Mouse (Mus musculus) layer of hippocampus, adult 18-20 months (tissue): ENCODE data around the gene Kif1b. TPM values are rescaled to one million over a fixed set of nuclear protein-coding genes. Genes with fewer than 3 reads are reported as not detected.
A peak's percentile ranks its signal among the peaks of the same experiment; 100 is the strongest.
"Not testable (repeated sequence)": the region's sequence is repeated elsewhere in the genome, so short reads cannot be mapped to it uniquely, and the experiment has no call there.

Experiments used
- DNase-seq, 2 experiments: peaks; one replicate each; pipeline ENCODE4 v3.0.0; 2022; ENCODE audit warnings: low spot score in 2 of 2
- total RNA-seq, 2 experiments: library from RNA; stranded (reverse); gene quantifications; 2 replicates each; pipeline ENCODE4 v1.2.3; 2021

The Kif1b gene
- total RNA-seq, 2 experiments from 2014 or later = 383 to 410 TPM

DNA sequence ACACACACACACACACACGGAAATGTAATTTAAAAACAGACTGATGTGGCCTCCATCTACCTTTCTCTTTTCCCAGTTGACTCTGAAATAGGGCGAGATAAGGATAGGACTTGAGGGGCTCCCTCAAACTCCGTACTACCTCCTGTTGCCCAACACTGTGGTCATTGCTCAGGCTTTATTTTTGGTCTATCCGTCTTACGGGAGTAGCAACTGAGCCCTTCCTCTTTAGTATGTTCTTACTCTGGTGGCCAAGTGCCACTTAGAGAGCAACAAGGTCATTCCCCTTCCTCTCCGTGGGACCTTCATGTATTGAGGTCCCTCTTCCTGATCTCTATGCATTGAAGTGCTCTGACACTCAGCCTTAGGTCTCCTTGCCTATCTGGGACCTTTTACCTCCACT, 133.8 kb downstream of the Kif1b start:
- no peak for DNase-seq

DNA sequence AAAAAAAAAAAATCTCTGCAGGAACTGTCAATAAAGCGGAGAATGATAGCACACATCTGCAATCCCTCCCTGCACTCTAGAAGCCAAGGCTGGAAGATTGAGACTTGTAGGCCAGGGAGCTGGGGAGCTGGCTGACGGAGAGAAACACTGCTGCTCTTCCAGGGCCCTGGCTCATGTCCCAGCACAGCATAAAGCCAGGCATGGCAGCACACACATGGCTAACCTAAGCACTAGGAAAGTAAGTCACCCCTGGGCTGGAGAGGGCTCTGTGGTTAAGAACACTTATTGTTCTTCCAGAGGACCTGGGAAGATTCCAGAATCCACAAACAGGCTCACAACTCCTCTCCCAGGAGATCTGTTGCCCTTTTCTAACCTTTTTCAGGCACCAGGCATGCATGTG, 134.8 kb downstream of the Kif1b start:
- no peak for DNase-seq

DNA sequence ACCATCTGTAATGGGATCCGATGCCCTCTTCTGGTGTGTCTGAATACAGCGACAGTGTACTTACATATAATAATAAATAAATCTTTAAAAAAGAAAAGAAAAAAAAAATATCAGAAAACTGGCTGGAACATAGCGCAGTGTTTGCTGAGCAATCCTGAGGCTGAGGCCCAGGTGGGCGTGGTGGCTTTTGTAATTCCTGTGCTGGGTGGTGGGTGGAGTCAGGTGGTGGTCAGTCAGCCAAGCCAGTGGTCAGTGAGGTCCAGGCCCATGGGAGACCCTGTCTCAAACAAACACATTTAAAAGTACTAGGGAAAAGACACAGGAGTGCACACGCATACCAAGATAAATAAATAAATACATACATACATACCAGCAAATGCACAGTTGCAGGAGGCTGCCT, 135.4 kb downstream of the Kif1b start:
- DNase-seq = no peak

DNA sequence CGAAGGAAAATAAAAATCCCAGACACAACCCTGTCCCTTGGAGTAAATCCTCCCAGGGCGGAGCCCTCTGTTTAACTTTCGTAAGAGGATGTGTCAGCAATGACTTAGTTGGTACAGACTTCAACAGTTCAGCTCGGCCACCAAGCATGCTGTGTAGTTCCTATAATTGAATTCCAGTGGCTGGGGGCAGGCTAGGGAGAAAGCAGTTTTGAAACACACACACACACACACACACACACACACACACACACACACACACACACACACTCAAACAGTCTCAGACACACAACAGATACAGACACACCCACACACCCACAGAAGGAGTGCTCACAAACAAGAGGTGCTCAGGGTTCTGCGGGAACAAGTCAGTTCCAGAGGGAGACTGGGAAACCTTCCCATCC, 135.9 kb downstream of the Kif1b start:
- no peak for DNase-seq

DNA sequence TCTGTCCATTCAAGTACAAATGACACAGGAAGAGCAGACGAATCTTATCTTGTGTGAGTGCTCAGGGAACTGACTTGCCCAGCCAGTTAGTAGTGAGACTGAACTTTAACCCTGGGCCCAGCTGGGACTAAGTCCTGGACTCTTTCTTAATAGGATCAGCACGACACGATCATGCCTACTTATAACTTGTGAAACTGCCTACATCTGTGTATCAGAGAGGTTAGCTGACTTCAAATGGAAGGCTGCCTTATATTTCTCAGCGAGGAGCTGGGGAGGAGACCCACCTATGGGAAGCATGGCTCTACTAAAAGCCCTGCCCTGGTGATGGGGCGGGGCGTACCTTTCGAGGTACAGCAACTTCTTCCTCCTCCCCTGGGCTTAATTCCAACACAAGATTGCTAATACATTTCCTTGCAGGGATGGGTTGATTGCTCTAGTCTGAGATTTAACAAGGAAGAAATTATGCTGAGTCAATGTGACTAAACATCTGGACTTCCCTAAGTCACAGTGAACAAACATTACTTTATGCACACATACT, 137.0 kb downstream of the Kif1b start:
- DNase-seq = no peak

DNA sequence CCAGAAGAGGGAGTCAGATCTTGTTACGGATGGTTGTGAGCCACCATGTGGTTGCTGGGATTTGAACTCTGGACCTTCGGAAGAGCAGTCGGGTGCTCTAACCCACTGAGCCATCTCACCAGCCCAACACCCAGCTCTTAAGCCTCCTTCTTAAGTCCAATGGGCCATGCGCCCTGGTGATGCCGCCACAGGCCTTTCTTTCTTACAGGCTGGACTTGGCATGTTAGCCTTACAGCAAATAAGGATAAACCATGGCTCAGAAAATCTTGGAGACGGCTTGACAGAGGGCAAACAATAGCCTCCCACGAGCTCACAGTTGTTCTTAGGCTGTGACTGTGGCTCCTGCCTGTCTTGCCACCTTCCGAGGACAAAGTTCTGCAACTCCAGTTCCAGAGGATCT, 137.6 kb downstream of the Kif1b start:
- DNase-seq = not testable (repeated sequence)

DNA sequence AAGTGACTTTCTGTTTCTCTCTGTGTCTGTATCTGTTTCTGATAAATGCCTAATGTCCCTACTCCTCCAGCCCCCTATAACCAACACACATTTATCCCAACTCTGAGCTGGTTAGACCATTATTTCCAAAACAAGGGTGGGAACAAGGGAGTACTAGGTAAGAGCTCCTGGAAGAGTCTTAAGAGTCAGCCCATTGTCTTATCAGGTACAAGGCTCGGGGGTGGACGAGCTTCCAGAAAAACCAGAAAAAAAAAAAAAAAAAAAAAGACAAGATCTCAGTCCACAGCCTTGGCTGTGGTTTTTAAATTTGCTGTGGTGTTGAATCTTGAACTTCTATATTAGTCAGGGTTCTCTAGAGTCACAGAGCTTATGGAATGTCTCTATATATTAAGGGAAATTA, 139.5 kb downstream of the Kif1b start:
- DNase-seq = no peak

DNA sequence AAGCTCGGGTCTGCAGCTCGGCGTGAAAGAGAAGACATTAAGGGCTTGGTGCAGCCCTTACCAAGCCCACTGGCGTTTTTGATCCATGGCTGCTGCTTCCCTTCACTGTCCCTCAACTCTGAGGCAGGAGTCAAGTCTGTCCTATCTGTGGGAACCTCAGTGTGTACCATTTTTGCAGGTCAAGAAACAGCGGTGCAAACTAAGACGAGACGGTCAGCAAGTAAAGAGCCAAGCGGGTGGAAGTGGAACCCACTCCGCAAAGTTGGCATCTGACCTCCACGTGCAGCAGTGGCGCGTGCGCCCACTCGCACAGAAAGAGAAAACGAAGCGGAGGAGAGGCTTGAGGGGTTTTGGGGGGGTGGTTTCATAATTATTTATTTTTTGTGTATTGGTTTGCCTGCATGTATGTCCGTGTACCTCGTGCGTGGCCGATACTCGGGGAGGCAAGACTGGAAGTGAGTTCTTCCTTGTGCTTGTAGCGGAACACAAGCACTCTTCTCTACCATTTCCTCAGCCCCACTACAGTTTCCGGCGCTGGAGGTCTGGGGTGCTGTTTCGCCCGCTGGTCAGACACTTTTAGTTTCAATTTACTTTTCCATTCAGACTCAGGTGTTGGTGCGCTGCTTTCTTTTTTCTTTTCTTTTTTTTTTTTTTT, 140.4 kb downstream of the Kif1b start:
- DNase-seq = peak in 1 of 2 experiments; percentile 35

DNA sequence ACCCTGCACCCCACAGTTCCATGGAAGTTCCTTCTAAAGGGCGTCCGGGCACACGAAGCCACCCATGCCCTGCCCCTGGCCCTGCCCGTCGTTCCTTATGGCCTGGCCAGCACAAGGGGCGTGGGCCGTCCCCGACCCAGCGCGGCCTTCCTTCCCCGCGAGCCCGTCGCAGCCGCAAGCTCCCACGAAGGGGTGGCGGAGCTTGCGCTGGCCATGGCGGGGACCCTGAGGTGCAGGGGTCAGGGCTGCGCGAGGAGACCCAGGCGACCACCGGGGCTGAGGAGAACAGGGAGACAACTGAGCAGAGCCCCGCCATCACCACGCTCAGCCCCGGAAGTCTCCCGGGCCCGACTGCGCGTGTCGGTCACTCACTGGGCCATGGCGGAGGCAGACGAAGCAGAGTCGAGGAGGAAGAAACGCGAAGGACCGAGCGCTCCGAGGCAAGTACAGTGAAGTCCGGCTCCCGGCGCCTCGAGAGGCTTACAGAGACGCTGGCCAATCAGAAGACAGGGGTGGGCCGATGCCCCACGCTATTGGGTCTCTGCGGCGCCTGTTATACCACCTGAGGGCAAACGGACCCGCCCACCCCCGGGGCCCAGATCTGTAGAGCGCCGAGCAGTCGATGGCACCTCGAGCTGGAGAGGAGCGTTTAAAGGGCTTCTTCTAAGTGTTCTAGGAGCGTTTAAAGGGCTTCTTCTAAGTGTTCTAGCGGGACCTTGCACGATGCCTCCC, 141.1 kb downstream of the Kif1b start, which contains the start of gene Pgd:
Pgd (minus strand) TSS at position 557 of the 732 bp plus-strand sequence.
- peak; percentile 94 to 98 for DNase-seq

DNA sequence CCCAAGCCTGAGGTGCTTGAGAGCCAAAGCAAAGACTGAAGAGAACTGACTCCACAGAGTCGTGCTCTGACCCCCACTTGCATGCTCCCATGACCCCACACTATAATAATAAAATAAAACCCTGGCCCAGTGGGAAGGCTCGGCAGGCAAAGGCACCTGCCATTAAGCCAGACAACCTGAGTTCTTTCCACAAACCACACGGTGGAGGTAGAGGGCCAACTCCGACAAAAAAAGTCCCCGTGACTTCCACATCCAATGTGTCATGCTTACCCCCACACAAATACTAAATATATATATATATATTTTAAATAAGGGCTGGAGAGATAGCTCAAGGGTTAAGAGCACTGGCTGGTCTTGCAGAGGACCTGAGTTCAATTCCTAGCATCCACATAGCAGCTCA, 143.3 kb downstream of the Kif1b start:
- DNase-seq = no peak

DNA sequence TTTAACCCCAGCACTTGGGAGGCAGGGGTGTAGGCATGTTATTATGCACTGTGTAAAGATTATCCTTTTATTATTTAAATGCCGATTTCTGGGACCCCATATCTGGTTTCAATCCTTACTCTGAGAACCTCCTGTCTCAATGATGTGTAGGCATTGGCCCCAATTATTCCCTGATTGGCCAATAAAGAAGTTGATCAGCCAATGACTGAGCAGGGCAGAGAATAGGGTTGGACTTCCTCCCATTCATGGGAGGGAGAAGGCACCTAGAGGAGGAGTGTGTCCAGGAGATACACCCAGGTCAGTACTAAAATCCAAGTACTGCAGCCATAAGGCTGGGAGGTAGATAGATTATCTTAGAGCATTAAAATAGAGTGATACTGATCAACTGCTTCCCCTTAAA, 144.3 kb downstream of the Kif1b start:
- DNase-seq = no peak

DNA sequence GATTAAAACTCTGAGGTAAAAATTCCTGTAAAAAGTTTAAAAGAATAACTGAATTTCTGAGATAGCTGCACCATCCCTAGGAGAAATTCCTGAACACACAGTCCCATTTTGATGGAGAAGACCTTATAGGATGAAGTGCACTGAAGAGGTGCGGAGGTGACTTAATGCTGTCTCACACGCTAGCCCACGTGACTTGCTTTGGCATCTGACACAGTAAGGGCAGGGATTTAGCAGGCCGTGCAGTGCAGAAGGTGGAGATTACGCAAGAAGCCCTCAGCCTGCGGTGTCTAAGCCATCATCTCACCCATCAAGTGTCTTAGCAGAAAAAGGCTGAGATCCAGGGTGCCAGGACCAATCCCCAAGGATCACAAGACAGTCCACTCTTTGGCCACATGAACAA, 146.3 kb downstream of the Kif1b start:
- no peak for DNase-seq

DNA sequence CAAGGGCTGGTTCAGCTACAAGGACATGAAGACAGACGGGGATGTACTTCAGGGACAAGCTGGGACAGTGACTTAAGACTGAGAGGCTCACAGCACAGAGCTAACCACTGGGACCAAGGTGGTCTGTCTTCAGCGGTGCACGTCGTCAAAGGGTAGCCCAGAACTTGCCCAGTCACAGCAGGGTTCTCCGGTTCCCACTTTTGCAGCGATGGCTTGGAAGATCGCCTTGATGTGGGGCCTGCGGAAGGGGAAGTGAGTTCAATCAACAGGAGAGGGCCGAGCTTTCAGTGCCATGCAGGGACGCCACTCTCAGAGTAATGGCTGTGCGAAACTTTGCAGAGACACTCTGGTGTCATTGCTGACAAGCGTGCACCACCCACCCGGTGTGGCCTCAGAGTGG, 147.6 kb downstream of the Kif1b start:
- DNase-seq = no peak

DNA sequence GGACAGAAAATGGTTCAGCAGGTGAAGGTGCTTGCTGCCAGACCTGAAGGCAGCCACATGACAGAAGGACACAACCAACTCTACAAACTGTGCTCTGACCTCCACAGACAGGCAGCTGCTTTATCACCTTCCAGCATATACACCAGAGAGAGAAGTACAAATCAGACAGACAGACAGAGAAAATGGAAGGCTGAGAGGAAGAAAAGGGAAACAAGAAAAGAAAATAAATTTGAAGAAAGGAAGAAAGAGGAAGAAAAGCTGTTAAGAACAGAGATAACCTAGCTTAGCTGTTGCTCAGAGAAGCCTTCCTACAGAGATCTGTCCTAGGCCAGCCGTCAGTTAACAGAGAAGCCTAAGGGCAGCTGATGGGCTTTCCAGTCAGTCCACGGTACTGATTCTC, 148.3 kb downstream of the Kif1b start:
- no peak for DNase-seq

DNA sequence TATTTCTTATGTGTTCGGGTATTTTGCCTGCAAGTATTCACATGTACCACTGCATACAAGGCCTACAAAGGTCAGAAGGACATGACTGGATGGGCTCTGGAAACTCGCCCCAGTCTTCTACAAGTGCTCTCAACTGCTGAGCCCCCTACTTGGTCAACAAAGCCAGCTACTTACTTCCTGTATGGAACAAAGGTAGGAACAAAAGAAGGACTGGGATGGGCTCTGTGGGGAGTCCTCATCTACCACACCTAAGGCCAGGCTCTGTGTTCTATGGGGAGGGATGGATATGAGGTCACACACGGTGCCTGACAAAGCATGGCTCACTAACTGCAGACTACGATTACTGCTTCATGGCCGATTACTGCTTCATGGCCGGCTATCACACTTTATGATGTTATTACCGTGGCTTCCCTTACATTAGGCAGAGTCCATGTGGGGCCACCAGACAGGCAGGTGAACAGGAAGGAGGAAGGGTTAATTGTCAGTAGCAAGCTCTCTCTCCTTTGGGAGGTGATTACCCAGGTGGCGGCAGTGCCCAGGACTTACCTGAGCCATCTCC, 150.0 kb downstream of the Kif1b start:
- DNase-seq = no peak

DNA sequence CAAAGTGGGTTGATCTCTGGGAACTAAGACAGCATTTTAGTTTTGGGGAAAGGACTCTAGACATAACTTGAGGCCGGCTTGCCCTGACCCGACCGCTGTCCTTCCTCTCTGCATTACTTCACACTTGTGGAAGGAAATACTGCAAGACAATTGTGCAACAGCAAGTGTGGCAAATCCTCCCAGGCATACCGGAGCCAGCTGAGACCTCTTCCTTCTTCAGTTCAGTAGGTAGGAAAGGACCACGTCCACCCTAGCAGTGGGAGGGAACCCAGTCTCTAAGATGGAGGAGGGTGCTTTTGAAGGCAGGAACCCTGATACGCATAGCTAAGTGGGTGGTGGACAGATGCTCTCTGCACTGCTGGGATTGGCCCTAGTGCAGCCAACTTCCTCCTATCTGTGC, 151.8 kb downstream of the Kif1b start:
- no peak for DNase-seq

DNA sequence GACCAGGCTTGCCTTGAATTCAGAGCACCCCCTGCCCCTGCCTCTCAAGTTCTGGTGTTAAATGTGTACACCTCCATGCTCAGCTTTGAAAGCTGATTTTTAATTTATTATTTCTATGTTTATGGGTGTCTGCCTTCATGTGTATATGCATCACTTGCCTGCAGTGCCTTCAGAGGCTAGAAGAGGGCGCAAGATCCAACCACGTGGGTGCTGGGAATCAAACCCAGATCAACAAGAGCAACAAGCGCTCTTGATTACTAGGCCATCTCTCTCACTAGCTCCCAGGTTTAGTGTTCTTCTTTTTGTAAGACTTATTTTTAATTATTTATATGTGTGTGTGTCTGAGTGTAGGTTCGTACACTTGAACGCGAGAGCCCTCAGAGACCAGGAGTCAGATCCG, 152.6 kb downstream of the Kif1b start:
- no peak for DNase-seq

DNA sequence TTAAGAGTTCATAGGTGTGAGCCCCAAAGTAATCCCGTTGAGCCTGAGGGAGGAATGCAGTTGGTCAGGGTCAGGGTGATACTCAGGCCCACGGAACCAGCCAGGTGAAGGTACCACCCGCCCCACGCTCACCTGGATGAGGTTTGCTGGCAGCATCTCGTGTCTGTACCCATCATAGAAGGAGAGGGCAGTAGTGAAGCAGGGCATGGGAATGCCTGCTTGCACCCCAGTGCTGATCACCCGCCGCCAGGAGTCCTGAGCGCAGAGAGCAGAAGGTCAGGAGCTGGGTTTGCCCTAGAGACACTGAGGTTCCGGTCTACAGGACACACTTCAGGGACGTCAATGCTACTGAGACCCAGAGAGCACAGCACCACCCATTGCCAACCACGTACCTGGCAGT, 156.8 kb downstream of the Kif1b start:
- no peak for DNase-seq

DNA sequence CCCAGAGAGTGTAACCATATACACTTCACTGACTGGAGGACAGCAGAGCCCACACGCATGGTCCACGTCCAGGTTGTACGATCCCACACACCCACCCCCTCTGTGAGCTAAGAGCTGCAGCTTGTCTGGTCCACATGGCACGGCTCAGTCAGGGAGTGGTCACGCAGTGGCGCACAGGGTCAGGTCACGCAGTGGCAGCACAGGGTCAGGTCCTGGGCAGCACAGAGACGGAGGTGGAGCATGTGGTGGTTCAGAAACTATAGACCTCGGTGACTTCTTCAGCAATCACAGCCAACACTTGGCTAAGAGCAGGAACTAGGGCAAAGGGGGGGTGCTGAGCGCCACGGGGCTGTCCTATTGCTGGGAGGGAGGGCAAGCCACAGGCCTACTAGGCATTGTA, 157.2 kb downstream of the Kif1b start:
- no peak for DNase-seq

DNA sequence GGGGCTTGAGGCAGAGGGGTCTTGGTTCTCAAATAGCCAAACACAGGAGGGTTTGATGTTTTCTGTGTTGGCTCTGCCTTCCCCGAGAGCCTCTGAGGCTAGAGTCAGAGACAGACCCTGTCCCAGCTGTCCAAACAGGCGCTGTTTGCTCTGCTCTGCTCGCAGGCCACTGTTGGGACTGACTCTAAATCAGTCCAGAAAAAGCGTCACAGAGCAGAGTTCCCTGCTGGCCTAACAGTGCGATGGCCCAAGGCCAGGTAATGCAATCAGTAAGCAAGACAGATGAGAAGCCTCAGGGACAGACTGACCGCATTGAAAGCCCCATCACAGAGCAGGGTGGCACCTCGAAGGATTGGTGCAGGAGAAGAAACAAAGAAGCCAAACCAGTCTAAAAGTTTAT, 157.9 kb downstream of the Kif1b start:
- no peak for DNase-seq

DNA sequence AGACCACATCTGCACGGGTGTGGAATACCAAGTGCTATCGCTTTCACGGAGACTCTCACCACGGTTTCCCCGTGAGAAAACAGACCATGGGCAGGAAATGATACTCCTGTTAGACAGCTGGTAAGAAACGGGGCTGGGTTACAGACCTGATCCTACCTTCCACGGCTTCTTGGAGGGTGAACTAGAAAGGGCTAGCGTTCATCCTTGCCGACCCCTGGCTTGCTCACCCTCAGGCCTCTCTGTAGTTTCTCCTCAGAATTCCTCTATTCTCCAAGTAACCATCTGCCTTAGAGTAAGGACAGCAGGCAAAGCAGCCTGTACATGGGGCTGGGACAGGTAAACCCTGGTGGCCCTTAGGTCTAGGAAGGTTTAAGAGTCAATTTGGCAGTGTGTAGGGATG, 158.3 kb downstream of the Kif1b start:
- no peak for DNase-seq

DNA sequence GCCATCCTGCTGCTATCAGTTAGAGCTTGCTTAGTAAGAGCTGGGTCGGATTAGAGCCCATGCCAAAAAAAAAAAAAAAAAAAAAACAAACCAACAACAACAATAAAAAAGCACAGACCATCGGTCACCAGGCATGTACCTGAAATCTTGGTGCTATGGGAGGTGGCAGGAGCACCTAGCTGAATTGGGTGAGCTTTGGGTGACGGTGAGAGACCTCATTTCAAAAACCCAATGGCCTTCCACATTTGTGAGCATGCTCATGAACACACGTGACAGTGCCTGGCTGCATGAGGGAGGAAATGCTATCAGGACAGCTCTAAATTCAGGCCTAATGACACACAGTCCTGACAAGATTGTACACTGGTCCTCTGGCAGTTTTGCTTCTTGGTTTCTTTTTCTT, 159.4 kb downstream of the Kif1b start:
- DNase-seq = no peak

DNA sequence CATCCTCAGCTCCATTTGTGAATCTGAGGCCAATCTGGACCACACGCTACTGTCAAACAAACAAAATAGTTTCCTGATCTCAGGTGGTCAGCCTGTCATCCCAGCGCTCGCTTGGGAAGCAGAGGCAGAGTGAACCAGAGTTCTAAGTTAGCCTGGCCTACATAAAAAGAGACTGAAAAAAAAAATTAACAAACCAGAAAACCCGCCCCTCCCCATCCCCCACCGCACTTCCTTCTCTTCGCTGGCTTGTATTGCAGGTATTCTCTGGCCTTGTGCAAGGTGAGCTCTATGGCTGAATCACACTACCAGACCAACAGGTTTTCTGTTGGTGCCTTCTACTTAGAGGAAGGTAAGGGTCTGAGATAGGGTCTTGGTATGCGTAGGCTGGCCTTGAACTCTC, 160.0 kb downstream of the Kif1b start:
- no peak for DNase-seq
